Mouse (Mus musculus): ENCODE results near the gene AU015836.
"Not testable (repeated sequence)": the region's sequence is repeated elsewhere in the genome, so short reads cannot be mapped to it uniquely, and the experiment has no call there.

Gene AU015836

GRCm38 (mm10) chrX:93968444-93968843 is at the start of gene AU015836:
AU015836 (plus strand) TSS chrX:93968659.
- peak; percentile 65 for DNase-seq (ENCODE audit: low read depth, low spot score)

GRCm38 (mm10) chrX:93919017-93919416 is 49.4 kb upstream of the AU015836 start:
- DNase-seq (ENCODE audit: low read depth, low spot score) = no peak

- no peak for DNase-seq (ENCODE audit: low read depth, low spot score)
Measured at GRCm38 (mm10) chrX:93928379-93928778, 40.1 kb upstream of the AU015836 start.

GRCm38 (mm10) chrX:93928794-93929193 is 39.7 kb upstream of the AU015836 start:
- no peak for DNase-seq (ENCODE audit: low read depth, low spot score)

- no peak for DNase-seq (ENCODE audit: low read depth, low spot score)
Measured at GRCm38 (mm10) chrX:93931694-93932093, 36.8 kb upstream of the AU015836 start.

GRCm38 (mm10) chrX:93956727-93957126 is 11.7 kb upstream of the AU015836 start:
- DNase-seq (ENCODE audit: low read depth, low spot score) = peak; percentile 27

- no peak for DNase-seq (ENCODE audit: low read depth, low spot score)
Measured at GRCm38 (mm10) chrX:93958502-93958901, 10.0 kb upstream of the AU015836 start.

- peak; percentile 51 for DNase-seq (ENCODE audit: low read depth, low spot score)
Measured at GRCm38 (mm10) chrX:93980341-93980740, 11.9 kb downstream of the AU015836 start.

- DNase-seq (ENCODE audit: low read depth, low spot score) = no peak
Measured at GRCm38 (mm10) chrX:93982193-93982592, 13.7 kb downstream of the AU015836 start.

- not testable (repeated sequence) for DNase-seq (ENCODE audit: low read depth, low spot score)
Measured at GRCm38 (mm10) chrX:93985096-93985495, 16.6 kb downstream of the AU015836 start.

- no peak for DNase-seq (ENCODE audit: low read depth, low spot score)
Measured at GRCm38 (mm10) chrX:94006991-94007390, 38.5 kb downstream of the AU015836 start.

GRCm38 (mm10) chrX:94009442-94009841 is 41.0 kb downstream of the AU015836 start:
- DNase-seq (ENCODE audit: low read depth, low spot score) = no peak

- DNase-seq (ENCODE audit: low read depth, low spot score) = no peak
Measured at GRCm38 (mm10) chrX:94011656-94012173, 43.3 kb downstream of the AU015836 start.

GRCm38 (mm10) chrX:94012479-94013167 is 44.2 kb downstream of the AU015836 start:
- DNase-seq (ENCODE audit: low read depth, low spot score) = peak; percentile 52

- peak; percentile 83 for DNase-seq (ENCODE audit: low read depth, low spot score)
Measured at GRCm38 (mm10) chrX:94016891-94017290, 48.4 kb downstream of the AU015836 start.

GRCm38 (mm10) chrX:94022264-94022874 is 53.9 kb downstream of the AU015836 start:
- peak; percentile 20 for DNase-seq (ENCODE audit: low read depth, low spot score)
